Mouse (Mus musculus) ES-E14 (cell line): Measurements from ENCODE around the gene Ppp1r13b. TPM values are rescaled to one million over a fixed set of nuclear protein-coding genes. Genes with fewer than 3 reads are reported as not detected.

Source experiments
- DNase-seq: peaks from one replicate; pipeline ENCODE4 v3.0.0-alpha.2; 2013; ENCODE audit warnings: low read depth, low spot score
- H3K27ac ChIP-seq: 2 replicates; pipeline ENCODE4 v1.5.1; 2012; ENCODE audit warnings: low read depth, mild to moderate bottlenecking, low read length, moderate library complexity, mixed read lengths; ENCODE audit not compliant: poor library complexity, insufficient read depth, severe bottlenecking
- H3K36me3 ChIP-seq: 2 replicates; pipeline ENCODE4 v1.6.1; 2012; ENCODE audit warnings: mild to moderate bottlenecking, low read length, moderate library complexity, mixed read lengths; ENCODE audit not compliant: control insufficient read depth, poor library complexity, insufficient read depth, severe bottlenecking
- H3K4me1 ChIP-seq, 2 experiments: fragments of 150-350 bp in 1 of 2; sonication (generic) in 1 of 2; 2 replicates each; pipeline ENCODE4 v1.6.1; 2012; ENCODE audit warnings: low read length in 2 of 2, mild to moderate bottlenecking in 1 of 2, mixed read lengths in 1 of 2; ENCODE audit not compliant: control insufficient read depth in 2 of 2, insufficient read depth in 2 of 2, poor library complexity in 1 of 2
- H3K4me3 ChIP-seq, 2 experiments: fragments of 150-350 bp in 1 of 2; sonication (generic) in 1 of 2; 2 replicates each; pipeline ENCODE4 v1.5.1; 2012; ENCODE audit warnings: low read length in 2 of 2, low read depth in 1 of 2, mild to moderate bottlenecking in 1 of 2, mixed read lengths in 1 of 2; ENCODE audit not compliant: insufficient read depth in 1 of 2, poor library complexity in 1 of 2, severe bottlenecking in 1 of 2
- H3K9ac ChIP-seq: 2 replicates; pipeline ENCODE4 v1.6.1; 2012; ENCODE audit warnings: low read depth, mild to moderate bottlenecking, low read length, mixed read lengths; ENCODE audit not compliant: poor library complexity, insufficient read depth, severe bottlenecking
- H3K9me3 ChIP-seq: fragments of 150-350 bp; sonication (generic); 2 replicates; pipeline ENCODE4 v1.6.1; 2012; ENCODE audit warnings: low read depth, mild to moderate bottlenecking, low read length; ENCODE audit not compliant: control insufficient read depth, insufficient read depth
- CHD2 ChIP-seq: IDR thresholded peaks from 2 replicates; pipeline ENCODE4 v1.6.1; 2014; ENCODE audit warnings: mild to moderate bottlenecking, low read depth, low read length, inconsistent platforms
- HCFC1 ChIP-seq: IDR thresholded peaks from 2 replicates; pipeline ENCODE4 v1.6.1; 2012; ENCODE audit warnings: low read length, inconsistent platforms, borderline replicate concordance; ENCODE audit not compliant: insufficient read depth
- MAFK ChIP-seq: IDR thresholded peaks from 2 replicates; pipeline ENCODE4 v1.6.1; 2014; ENCODE audit warnings: mild to moderate bottlenecking, low read depth, low read length, inconsistent platforms; ENCODE audit not compliant: insufficient read depth
- ZC3H11A ChIP-seq: IDR thresholded peaks from 2 replicates; pipeline ENCODE4 v1.6.1; 2012; ENCODE audit warnings: low read depth, mild to moderate bottlenecking, inconsistent platforms, low read length, borderline replicate concordance
- ZNF384 ChIP-seq: IDR thresholded peaks from 2 replicates; pipeline ENCODE4 v1.6.1; 2012; ENCODE audit warnings: low read depth, low read length, inconsistent platforms
- in situ Hi-C, 2 experiments: fragments of 600-800 bp; cut with MboI; formaldehyde crosslinking; loops; one replicate each; pipeline ENCODE4 v1.15.1; 2025; ENCODE audit warnings: low sequenced_read_pairs in 2 of 2, inconsistent platforms in 1 of 2; ENCODE audit not compliant: unreplicated experiment in 2 of 2
- total RNA-seq: library from RNA; depleted of rRNA; stranded (reverse); fragments of 300-350 nt; gene quantifications from 2 replicates; pipeline ENCODE4 v1.2.3, GENCODE M21; 2012

The Ppp1r13b gene
- total RNA-seq, 1 experiment = 4.4 TPM

- no peak for DNase-seq
- H3K36me3 ChIP-seq = no peaks in the 10 kb centered on the region
- H3K9ac ChIP-seq = no peak overlapping the region
- no peaks in the 10 kb centered on the region for H3K9me3 ChIP-seq
- in situ Hi-C loops = no loop called here
- no peak overlapping the region for H3K4me3 ChIP-seq
- no peak for TF ChIP-seq HCFC1
- no peak for TF ChIP-seq ZNF384
- TF ChIP-seq ZC3H11A = no peak
- TF ChIP-seq CHD2 = no peak
- TF ChIP-seq MAFK = no peak
- H3K4me1 ChIP-seq = no peaks in the 10 kb centered on the region
- no peak overlapping the region for H3K27ac ChIP-seq
Observed at GRCm38 (mm10) chr12:111927338-111927737, 19.4 kb upstream of the Ppp1r13b start.

DNA sequence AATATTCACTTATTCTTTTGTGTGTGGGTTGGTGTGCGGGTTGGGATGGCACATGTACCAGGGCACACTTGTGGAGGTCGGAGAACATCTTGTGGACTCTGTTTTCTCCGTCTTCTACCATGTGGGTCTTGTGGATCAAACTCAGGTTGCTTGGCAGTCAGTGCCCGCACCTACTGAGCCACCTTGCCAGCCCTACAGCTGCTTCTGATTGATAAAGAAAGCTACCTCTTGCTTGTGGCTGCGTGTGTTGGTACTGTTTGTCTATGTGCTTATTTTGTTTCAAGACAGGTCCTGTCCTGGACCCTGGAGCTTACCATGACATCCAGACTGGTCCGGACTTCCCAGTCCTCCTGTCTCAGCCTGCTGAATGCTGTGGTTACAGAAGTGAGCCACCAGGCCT, 15.2 kb upstream of the Ppp1r13b start:
- Histone ChIP-seq H3K9ac (no peak overlapping the region), H3K4me3 (no peak overlapping the region), H3K27ac (no peak overlapping the region), H3K9me3 (no peaks in the 10 kb centered on the region), H3K36me3 (no peaks in the 10 kb centered on the region), H3K4me1 (no peaks in the 10 kb centered on the region)
- in situ Hi-C loops = no loop called here
- DNase-seq = no peak
- TF ChIP-seq CHD2 = no peak
- TF ChIP-seq HCFC1 = no peak
- TF ChIP-seq ZNF384 = no peak
- no peak for TF ChIP-seq MAFK
- no peak for TF ChIP-seq ZC3H11A

GRCm38 (mm10) chr12:111920046-111920445, 12.1 kb upstream of the Ppp1r13b start:
- H3K9ac ChIP-seq = no peak overlapping the region
- no peaks in the 10 kb centered on the region for H3K9me3 ChIP-seq
- H3K4me1 ChIP-seq = no peaks in the 10 kb centered on the region
- DNase-seq = no peak
- TF ChIP-seq ZC3H11A = no peak
- TF ChIP-seq MAFK = no peak
- no peak for TF ChIP-seq CHD2
- TF ChIP-seq HCFC1 = no peak
- TF ChIP-seq ZNF384 = no peak
- H3K36me3 ChIP-seq = no peaks in the 10 kb centered on the region
- no peak overlapping the region for H3K4me3 ChIP-seq
- in situ Hi-C loops = no loop called here
- no peak overlapping the region for H3K27ac ChIP-seq

DNA sequence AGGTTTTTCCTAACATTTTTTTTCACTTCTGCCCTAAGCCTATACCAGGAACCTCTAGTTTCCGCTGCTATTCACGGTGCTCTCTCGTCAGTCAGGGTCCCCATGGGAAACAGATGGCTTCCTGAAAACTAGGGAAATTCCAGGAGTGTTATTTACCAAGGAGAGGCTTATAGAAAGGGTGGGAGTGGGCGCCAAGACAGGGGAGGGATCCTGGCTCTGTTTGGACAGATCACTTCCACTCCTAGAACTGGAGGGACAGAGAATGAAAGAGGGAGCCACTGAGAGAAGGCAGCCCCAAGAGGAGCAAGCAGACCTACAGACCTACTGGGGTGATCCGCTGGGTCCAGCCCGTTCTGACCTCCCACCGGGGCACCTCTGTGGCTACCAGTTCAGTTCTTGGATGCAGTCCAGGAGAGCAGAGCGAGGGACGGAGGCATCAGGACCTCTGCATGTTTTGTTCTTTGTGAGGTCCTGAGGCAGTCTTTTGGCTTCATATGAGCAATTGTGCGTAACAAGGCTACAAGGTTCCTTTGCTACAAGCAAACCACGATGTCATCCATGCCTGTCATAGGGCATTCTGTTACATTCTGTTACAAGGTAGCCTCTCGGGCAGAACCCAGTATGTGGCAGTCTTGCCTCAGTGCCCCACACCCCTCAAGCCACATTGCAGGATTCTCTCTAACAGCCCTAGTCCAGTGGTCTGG, 8.8 kb upstream of the Ppp1r13b start:
- no peak for TF ChIP-seq ZNF384
- TF ChIP-seq CHD2 = no peak
- TF ChIP-seq ZC3H11A = no peak
- TF ChIP-seq HCFC1 = no peak
- TF ChIP-seq MAFK = no peak
- in situ Hi-C loops = no loop called here
- no peak overlapping the region for H3K9ac ChIP-seq
- H3K27ac ChIP-seq = no peak overlapping the region
- no peaks in the 10 kb centered on the region; a peak in 1 of 4 replicates for H3K4me1 ChIP-seq
- H3K36me3 ChIP-seq = no peaks in the 10 kb centered on the region
- H3K9me3 ChIP-seq = no peaks in the 10 kb centered on the region
- H3K4me3 ChIP-seq = no peak overlapping the region
- DNase-seq = no peak
